Mouse (Mus musculus) leukemia stem cell, adult 10-12 weeks (primary cell): ENCODE data around the gene Cd209g. TPM values are rescaled to one million over a fixed set of nuclear protein-coding genes. Genes with fewer than 3 reads are reported as not detected.

ENCODE experiments used
- polyA plus RNA-seq: library from polyadenylated mRNA; stranded (reverse); fragments of >175 nt; gene quantifications from 2 replicates; pipeline ENCODE4 v1.2.3, GENCODE M21; 2012; ENCODE audit warnings: low replicate concordance

Gene Cd209g
- not detected in 2 replicates for polyA plus RNA-seq

GRCm38 (mm10) chr8:4133798-4134197, at the start of gene Cd209g:
Cd209g (plus strand) TSS chr8:4134098.

GRCm38 (mm10) chr8:4105735-4106134, 28.2 kb upstream of the Cd209g start, which contains the start of gene Cd209f:
Cd209f (minus strand) TSS chr8:4105835.

GRCm38 (mm10) chr8:4165852-4166751, 32.2 kb downstream of the Cd209g start, which contains the start of gene Evi5l:
Evi5l (plus strand) TSS chr8:4166567.

Other genes starting within 250 kb of the Cd209g start
- not detected in 2 replicates for gene Cd209b, start 207.3 kb upstream of the Cd209g start, polyA plus RNA-seq
- not detected in 2 replicates for gene Cd209c, start 179.4 kb upstream of the Cd209g start, polyA plus RNA-seq
- not detected in 2 replicates for gene Cd209f, start 28.3 kb upstream of the Cd209g start, polyA plus RNA-seq
- gene Evi5l, start 32.5 kb downstream of the Cd209g start, polyA plus RNA-seq: 4.8 and 11.4 TPM in 2 replicates
- gene Prr36, start 83.4 kb downstream of the Cd209g start, polyA plus RNA-seq: 0.11 and 0.14 TPM in 2 replicates
- 0.43 TPM in 1 of 2 replicates, not detected in the other for gene Lrrc8e, start 92.7 kb downstream of the Cd209g start, polyA plus RNA-seq
- 181 and 201 TPM in 2 replicates for gene Map2k7, start 104.6 kb downstream of the Cd209g start, polyA plus RNA-seq
- gene Gm49320, start 104.8 kb downstream of the Cd209g start, polyA plus RNA-seq: 1.9 and 10.4 TPM in 2 replicates
- 29.8 and 37.7 TPM in 2 replicates for gene Tgfbr3l, start 114.1 kb downstream of the Cd209g start, polyA plus RNA-seq
- gene Snapc2, start 119.0 kb downstream of the Cd209g start, polyA plus RNA-seq: 50.7 and 77.7 TPM in 2 replicates
- gene Ctxn1, start 125.2 kb downstream of the Cd209g start, polyA plus RNA-seq: 1.4 and 2.2 TPM in 2 replicates
- gene Timm44, start 141.8 kb downstream of the Cd209g start, polyA plus RNA-seq: 47.7 and 54.9 TPM in 2 replicates
- 1.2 and 2.2 TPM in 2 replicates for gene Ccl25, start 191.1 kb downstream of the Cd209g start, polyA plus RNA-seq
- gene Elavl1, start 191.3 kb downstream of the Cd209g start, polyA plus RNA-seq: 35.7 and 60.1 TPM in 2 replicates